Mouse (Mus musculus): ENCODE data around the gene Dnah8. TPM values are rescaled to one million over a fixed set of nuclear protein-coding genes. Genes with fewer than 3 reads are reported as not detected.
"Not testable (repeated sequence)": the region's sequence is repeated elsewhere in the genome, so short reads cannot be mapped to it uniquely, and the experiment has no call there.

Gene Dnah8
- total RNA-seq, 2 experiments from 2014 or later: 2.4 to 3.5 TPM

DNA sequence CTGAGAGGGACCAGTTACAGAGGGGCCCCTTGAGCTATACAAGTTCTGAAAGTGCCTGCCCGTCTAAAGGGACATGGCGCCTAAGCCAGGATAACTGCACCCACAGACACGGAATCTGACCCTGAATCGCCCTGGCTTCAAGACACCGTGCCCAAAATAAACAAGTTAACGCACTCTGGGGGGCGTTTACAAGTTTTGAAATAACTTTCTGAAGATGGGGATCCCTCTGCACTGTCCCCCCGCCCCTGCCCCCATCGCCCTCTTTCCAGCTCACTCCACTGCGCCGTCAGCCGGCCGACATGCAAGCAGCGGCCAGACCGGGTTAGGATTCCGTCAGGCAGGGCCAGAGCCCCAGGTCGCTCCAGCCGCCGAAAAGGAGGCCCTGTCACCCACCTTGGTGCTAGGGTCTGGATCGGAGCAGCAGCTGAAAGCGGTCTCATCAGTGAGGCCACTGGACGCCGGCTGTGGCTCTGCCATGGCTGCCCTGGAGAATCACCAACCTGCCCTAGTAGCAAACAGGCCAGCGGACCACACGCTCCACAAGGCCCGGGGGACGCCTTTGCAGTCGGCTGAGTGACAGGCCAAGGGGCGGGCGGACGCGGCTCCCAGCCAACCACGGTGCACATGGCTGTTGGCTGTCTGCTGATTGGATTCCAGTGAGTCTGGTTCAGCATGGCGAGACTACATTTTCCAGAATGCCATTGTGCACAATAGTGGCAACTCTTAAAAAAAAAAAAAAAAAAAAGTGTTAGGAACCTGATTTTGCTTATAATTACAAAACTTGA lies 11.9 kb upstream of the Dnah8 start:
- peak; percentile 41; the same call in 1 of the 2 replicates for TF ChIP-seq CTCF (conservative IDR thresholded peaks at IDR 0.05)
- peak; percentile 100 for DNase-seq (ENCODE audit: low spot score in 2 of 2)
- peak overlapping the region; percentile 98 for H3K27ac ChIP-seq
- H3K4me3 ChIP-seq: peak overlapping the region; percentile 85

DNA sequence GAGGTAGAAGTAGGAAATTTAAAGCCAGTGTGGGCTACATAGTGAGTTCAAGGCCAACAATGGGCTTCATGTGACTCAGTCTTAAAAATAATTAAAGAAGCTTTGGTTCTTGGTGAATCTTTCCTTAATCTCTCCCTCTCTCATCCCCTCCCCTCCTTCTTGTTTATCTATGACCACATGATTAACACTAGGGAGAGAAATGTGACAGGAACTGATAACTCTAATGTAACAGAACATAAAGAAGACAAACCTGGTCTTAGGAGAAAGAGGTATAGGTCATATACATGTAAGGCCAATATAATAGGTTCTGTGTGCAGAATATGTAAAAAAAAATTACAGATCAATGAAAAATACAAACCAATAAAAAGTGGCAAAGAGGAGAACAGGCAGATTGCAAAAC lies 10.8 kb upstream of the Dnah8 start:
- TF ChIP-seq CTCF (conservative IDR thresholded peaks at IDR 0.05): no peak
- no peak for DNase-seq (ENCODE audit: low spot score in 2 of 2)

DNA sequence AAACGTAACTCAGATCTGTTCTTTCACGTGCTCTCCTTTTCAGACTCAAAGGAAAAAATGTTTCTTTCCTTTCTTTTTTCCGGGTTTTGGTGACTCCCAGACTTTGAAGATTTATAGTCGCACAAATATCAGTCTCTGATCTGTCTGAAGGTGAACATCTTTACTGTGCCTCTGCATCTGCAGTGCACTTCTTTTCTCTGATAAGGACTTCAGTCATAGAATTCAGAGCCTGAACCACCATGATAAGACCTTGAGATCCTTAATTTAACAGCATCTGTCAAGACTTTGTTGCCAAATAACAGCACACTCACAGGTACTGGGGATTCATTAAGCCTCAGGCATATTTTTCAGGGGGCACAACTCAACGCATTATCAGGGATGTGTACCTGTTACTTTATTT lies 8.0 kb upstream of the Dnah8 start:
- H3K4me3 ChIP-seq: no peak overlapping the region
- no peak for DNase-seq (ENCODE audit: low spot score in 2 of 2)
- TF ChIP-seq CTCF (conservative IDR thresholded peaks at IDR 0.05): no peak
- no peak overlapping the region for H3K27ac ChIP-seq

More for the DNA sequence above, 10.8 kb upstream of the Dnah8 start:
- H3K27ac ChIP-seq: no peak overlapping the region
- no peak overlapping the region for H3K4me3 ChIP-seq

DNA sequence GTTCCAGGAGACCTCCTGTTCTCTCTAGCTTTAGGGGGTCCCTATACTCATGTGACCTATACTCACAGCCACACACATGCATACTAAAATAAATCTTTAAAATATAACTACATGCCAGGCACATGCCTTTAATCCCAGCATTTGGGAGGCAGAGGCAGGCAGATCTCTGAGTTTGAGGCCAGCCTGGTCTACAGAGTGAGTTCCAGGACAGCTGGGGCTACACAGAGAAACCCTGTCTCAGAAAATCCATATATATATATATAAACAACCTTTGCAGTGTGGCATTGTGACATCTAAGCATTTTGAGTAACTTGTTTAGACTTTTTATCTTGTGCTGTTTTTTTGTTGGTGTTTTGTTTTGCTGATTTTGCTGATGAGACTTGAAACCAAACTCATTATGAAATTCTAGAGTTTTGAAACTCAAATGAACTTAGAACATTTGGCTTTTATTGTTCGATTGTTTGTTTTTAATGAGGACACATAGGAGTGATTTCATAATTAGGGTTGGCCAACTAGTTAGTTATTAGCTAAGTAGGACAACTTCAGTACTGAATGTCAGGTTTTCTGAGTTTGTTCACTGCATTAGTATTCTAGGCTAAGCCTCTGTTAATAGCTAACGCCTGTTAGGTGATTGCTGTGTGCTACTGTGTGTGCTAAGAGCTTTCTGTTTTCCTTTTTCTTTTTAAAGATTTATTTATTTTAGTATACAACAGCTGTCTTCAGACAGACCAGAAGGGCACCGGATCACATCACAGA lies 5.8 kb upstream of the Dnah8 start:
- no peak for TF ChIP-seq CTCF (conservative IDR thresholded peaks at IDR 0.05)
- no peak for DNase-seq (ENCODE audit: low spot score in 2 of 2)
- H3K4me3 ChIP-seq: no peak overlapping the region
- H3K27ac ChIP-seq: no peak overlapping the region

DNA sequence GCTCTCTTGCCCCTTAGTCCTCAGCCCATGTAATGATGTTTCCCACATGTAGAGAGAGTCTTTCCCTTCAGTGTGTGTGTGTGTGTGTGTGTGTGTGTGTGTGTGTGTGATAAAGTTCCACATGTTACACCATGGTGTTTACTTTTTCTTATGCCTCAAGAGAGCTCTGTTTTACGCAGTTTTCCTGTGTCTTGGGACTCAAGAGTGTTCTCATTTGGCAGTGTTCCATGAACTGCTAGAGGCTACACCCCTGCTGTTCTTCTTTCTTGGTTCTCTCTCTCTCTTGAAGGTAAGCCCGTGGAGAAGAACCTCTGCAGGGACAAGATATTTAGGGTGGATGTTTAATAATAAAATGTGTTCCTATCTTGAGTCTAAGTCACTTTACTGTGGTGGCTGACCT lies 5.0 kb upstream of the Dnah8 start:
- TF ChIP-seq CTCF (conservative IDR thresholded peaks at IDR 0.05): no peak
- H3K4me3 ChIP-seq: no peak overlapping the region
- no peak overlapping the region for H3K27ac ChIP-seq
- no peak for DNase-seq (ENCODE audit: low spot score in 2 of 2)

DNA sequence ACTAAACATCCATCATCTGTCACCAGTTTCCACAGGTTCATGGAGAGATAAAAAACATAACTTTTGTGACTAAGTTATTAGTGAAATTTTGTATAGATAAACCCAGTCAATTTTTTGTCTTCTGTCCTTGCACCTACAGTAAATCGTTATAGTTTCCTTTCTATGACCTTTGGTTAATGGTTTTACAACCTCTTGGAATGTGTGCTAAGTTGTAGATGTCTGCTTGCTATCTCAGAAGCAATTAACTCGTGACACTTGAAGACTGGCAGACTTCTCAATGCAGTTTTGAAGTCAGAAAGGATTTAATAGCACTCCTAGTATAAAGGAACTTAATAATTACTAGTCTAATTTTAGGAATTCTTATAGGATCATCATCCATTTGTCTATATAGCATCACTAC lies 3.6 kb upstream of the Dnah8 start:
- no peak overlapping the region for H3K4me3 ChIP-seq
- no peak for TF ChIP-seq CTCF (conservative IDR thresholded peaks at IDR 0.05)
- no peak overlapping the region for H3K27ac ChIP-seq
- no peak for DNase-seq (ENCODE audit: low spot score in 2 of 2)

DNA sequence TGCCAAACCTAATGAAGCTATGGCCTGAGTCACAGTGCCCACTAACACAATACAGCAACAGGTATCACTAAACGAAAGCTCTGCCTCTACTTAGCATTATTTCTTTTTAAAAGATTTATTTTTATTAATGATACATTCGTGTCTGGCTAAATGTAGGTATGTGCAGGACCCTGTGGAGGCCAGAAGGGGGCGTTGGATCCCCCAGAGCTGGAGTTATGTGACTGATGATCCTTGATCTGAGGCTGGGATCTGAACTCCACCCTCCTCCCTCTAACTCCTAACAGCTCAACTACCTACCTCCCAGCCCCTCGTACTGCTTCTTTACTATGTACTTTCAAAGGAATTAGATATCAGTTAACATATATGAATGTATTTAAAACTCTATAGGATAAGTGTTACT lies 2.7 kb upstream of the Dnah8 start:
- no peak overlapping the region for H3K4me3 ChIP-seq
- peak; percentile 42 for TF ChIP-seq CTCF (conservative IDR thresholded peaks at IDR 0.05)
- no peak overlapping the region for H3K27ac ChIP-seq
- no peak for DNase-seq (ENCODE audit: low spot score in 2 of 2)

DNA sequence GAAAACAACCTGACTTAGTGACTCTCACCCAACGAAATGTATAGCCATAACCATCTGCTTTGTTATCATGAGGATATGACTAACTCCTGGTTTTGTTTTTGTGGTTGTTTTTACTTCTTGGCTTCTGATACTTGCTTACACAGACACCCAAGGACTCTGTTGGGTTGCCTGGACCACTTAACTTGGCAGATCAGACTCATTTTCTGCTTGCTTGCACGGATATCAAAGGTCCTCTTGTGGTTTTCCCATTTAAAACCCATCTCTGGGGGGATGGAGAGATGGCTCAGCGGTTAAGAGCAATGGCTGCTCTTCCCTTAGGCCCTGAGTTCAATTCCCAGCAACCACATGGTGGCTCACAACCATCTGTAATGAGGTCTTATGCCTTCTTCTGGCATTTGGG lies 954 bp upstream of the Dnah8 start:
- DNase-seq (ENCODE audit: low spot score in 2 of 2): no peak
- no peak overlapping the region for H3K4me3 ChIP-seq
- no peak for TF ChIP-seq CTCF (conservative IDR thresholded peaks at IDR 0.05)
- no peak overlapping the region for H3K27ac ChIP-seq

DNA sequence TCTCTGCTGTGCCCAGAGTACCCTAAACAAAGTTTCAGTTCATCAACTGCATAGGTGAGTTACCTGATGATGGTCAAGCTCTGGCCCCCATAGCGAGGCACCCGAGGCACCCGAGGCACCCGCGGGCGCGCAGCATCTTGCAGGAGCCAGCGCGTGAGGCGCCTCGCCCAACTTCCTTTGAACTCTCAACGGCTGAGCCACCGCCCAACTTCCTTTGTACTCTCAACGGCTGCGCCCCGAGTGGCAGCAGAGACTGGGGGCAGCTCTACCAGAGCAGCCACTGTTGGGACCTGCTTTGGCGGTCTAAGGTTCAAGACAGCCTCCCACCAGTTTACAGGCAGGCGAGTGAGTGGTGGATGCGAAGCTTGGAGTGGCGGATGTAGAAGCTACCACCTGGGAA lies 2.6 kb downstream of the Dnah8 start, which contains the start of gene Glo1:
Gene Glo1 (minus strand): TSS at position 153 of the 400 bp plus-strand sequence.
- not testable (repeated sequence) for H3K4me3 ChIP-seq; H3K27ac ChIP-seq; DNase-seq (ENCODE audit: low spot score in 2 of 2)

DNA sequence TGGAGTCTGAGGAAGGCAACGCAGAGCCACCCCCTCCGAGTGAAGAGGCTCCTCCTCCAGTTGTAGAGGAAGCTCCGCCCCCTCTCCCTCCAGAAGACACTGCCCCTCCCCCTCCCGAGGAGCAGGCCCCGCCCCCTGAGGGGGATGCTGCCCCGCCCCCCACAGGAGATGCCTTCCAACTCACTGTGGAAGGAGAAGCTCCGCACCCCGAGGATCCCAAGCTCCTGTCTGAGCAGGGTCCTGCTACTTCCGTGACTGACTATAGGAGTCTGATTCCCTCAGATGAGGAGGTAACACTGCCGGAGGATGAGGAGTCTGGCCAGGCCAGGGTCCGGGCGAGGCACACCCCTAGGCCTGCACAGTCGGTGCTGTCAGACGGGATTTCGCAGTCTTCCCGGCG lies 11.2 kb downstream of the Dnah8 start:
- no peak overlapping the region for H3K4me3 ChIP-seq
- no peak for DNase-seq (ENCODE audit: low spot score in 2 of 2)
- H3K27ac ChIP-seq: no peak overlapping the region
- TF ChIP-seq CTCF (conservative IDR thresholded peaks at IDR 0.05): no peak

DNA sequence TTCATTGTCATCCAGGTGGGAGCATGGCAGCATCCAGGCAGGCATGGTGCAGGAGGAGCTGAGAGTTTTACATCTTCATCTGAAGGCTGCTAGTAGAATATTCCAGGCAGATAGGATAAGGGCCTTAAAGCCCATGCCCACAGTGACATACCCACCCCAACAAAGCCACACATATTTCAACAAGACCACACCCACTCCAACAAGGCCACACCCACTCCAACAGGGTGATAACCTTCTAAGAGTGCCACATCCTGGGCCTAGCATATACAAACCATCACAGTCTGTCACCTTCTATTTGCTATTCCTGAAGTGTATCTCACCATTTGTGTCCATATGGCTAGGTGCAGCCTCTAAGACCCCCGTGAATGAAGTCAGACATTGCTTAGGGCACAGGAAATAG lies 13.6 kb downstream of the Dnah8 start:
- TF ChIP-seq CTCF (conservative IDR thresholded peaks at IDR 0.05): no peak
- Histone ChIP-seq H3K4me3 (no peak overlapping the region), H3K27ac (no peak overlapping the region)
- DNase-seq (ENCODE audit: low spot score in 2 of 2): no peak

DNA sequence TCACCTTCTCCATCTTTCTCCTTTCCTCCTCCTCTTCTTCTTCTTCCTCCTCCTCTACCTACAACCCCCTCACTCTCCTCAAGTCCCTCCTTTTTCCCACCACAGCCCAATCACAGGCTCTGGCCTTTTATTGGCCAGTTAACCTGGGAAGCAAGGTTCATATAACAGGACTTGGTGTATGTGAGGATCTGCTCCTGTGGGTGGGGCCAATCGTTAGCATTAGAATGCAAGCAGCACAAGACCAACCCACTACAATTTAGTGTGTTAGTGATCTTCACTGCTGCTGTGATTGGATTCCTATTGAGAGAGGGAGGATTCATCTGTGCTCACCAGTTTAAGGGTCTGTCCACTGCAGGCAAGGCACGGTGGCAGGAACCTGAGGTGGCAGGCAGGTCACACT lies 14.8 kb downstream of the Dnah8 start:
- TF ChIP-seq CTCF (conservative IDR thresholded peaks at IDR 0.05): no peak
- Histone ChIP-seq H3K4me3 (no peak overlapping the region), H3K27ac (no peak overlapping the region)
- no peak for DNase-seq (ENCODE audit: low spot score in 2 of 2)

DNA sequence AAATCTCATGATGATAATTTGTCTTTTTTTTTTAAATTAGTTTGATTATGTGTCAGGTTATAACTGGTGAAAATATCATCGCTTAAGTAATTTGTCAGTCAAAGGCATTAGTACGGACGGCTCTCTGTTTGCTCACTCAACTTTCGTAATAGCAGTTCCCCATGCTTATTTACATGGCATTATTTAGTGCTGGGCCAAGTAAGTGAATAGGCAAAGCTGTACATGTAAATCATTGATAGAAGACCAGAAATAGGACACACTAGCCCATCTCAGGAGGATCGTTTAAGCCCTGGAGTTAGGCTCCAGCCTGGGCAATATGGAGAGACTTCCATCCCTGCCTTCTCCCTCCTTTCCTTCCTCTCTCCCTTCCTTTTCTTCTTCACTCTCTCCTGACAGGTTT lies 16.7 kb downstream of the Dnah8 start:
- no peak for TF ChIP-seq CTCF (conservative IDR thresholded peaks at IDR 0.05)
- H3K4me3 ChIP-seq: no peak overlapping the region
- DNase-seq (ENCODE audit: low spot score in 2 of 2): no peak
- no peak overlapping the region for H3K27ac ChIP-seq

DNA sequence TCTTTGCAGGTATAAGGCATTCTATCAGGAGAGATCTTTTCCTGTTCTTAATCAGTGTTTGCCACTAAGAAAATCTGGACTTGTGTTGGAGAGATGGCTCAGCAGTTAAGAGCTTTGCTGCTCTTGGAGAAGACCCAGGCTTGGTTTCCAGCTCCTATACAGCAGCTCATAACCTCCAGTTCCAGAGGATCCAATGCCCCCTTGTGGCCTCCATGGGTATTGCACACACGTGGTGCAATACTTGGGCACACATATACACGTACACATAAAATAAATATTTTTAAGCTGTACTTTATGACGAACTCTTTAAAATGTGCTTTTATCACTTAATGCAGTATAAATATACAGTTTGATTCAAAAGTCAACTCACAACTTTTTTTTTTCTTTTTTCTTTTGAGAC lies 24.6 kb downstream of the Dnah8 start:
- DNase-seq (ENCODE audit: low spot score in 2 of 2): no peak
- peak; percentile 60 for TF ChIP-seq CTCF (conservative IDR thresholded peaks at IDR 0.05)
- Histone ChIP-seq H3K4me3 (no peak overlapping the region), H3K27ac (no peak overlapping the region)

Data from layer of hippocampus, adult 2 months (tissue).